Mouse (Mus musculus) cerebellum, adult (tissue): Measurements from ENCODE around the gene Col1a1.

Experiments
- ATAC-seq: cut with Nextera tagmentation; 2 replicates; pipeline ENCODE4 v1.9.2; 2017; ENCODE audit warnings: mild to moderate bottlenecking, moderate library complexity, mixed read lengths; ENCODE audit not compliant: insufficient number of reproducible peaks, low FRiP score, low TSS enrichment

The Col1a1 gene

DNA sequence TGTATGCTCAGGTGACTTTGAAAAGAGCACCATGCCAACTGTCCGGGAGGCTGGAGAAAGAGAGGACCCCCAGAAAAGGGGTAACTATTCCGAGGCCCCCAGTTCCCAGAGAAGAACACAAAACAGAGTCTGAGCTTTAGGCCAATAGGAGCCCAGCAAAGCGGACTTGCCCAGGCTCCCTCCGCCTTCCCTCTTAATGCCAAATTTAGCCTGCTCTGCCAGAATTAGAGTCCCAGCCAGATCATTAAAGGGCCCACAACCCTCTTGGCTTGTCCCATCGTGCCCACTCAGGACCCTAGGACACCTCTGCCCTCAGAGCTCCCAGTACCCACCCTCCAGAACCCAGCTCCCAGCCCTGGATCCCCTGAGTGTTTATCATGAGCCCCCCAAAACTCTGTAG, 36.9 kb downstream of the Col1a1 start:
- no peak for ATAC-seq

- ATAC-seq, result no peak
These were observed 37.3 kb downstream of the Col1a1 start for GRCm38 (mm10) chr11:94973313-94973712.

GRCm38 (mm10) chr11:94974951-94975350, 38.9 kb downstream of the Col1a1 start:
- no peak for ATAC-seq

DNA sequence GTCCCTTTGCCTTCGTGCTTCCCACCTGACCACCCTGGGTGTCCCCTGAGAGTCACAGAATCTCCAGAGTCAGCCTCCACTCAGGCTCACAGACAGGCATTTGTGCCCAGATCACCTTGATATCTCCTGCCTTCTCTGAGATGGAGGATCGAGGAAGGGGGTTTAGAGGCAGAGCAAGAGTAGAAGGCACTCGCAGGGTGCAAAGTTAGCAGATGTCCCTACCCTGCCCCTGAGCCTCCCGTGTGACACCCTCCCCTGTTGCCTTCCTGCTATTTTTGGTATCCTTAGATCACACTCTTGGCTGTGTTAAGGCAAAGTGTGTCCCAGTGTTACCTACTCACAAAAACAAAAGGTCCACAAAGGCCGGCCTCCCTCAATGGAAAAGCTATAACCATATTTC, 40.2 kb downstream of the Col1a1 start, which contains the start of gene Sgca:
Sgca (minus strand) TSS at position 129 of the 400 bp plus-strand sequence.
- ATAC-seq, result no peak

DNA sequence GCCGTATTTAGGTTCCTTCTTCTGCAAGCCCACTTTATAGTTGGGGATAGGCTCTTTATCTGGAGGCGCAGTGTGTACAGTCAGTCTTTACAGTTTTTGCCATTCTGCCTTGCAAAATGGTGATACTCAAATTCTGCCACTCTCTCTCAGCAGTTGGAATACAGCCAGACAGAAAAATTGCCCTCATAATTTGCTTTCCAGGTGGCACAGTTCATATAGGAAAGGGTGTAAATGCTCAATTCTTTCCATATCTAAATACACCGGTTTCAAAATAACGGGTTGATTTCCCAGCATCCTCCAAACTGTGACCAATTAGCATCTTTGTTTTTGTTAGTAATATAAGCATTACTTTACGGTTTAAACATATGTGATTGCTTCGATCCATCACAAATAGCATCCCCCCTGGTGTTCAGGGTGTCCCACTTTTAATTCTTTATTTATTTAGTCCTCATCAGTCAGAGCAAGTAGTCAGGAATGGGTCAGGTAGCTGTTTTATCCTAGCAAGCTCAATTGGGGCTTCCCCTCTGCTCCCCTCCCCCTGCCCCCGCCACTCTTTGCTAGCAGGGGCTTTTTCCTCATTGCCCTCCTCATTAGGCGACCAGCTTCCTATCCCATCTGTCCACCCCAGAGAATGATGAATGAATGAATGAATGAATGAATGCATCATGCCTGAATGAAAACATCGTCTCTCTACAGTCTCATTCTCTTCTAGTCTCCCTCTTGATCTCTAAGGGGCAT, 42.3 kb downstream of the Col1a1 start:
- no peak for ATAC-seq

GRCm38 (mm10) chr11:94978947-94979346, 42.9 kb downstream of the Col1a1 start:
- peak; percentile 90 for ATAC-seq

GRCm38 (mm10) chr11:94979462-94980179, 43.6 kb downstream of the Col1a1 start:
- ATAC-seq, result 0 out of 2 replicates have a peak, but pooled peaks have one; percentile 4

DNA sequence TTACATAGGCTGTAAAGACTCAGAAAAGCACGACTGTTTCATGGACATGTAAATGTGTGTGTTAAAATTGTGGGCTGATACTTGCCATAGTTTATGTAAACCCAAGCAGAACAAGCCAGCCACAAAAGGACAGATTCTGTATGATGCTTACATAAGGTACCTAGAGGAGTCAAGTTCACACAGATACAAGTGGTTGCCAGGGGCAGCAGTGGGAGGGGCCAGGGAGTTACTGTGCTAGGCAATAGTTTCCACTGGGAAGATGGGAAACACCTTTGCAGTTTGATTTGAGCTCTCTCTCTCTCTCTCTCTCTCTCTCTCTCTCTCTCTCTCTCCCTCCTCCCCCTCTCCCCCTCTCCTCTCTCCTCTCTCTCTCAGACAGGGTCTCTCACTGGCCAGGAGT, 49.1 kb downstream of the Col1a1 start:
- no peak for ATAC-seq

GRCm38 (mm10) chr11:94985822-94986221, 49.8 kb downstream of the Col1a1 start:
- ATAC-seq, result no peak

DNA sequence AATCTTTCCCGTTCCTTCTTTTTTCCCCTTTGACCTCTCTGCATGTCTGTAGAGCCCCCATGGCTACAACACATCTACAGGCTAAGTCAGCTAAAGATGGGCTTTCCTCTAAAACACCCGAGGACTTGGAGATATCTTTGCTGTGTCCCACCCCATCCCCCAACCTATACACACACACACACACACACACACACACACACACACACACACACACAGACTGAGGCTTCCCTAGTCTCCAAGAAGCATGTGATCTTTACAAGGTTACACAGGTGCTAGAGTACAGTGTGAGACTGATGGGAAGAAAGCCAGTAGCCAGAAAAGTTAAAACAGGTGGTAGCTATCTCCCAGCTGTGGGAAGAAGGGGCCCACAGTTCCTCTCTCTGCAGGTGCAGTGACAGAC, 50.4 kb downstream of the Col1a1 start:
- ATAC-seq, result no peak

DNA sequence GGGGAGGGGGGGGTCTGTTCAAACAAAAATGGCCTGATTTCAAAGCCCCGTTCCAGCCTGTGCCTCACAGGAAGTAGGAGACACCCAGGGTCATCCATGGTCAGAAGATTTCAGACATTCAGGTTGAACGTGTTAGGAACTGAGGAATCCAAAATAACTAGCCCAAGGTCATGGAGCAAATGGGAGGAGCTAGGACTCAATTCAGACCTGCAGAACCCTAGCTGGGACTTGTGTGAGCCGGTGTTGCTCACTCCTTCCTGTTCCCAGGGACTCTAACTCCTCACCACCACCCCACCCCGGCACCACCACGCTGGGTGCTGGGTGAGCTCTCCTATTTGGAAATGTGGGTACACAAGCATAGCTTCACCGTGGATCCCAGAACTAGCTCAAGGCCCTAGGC, 51.3 kb downstream of the Col1a1 start:
- ATAC-seq, result no peak

GRCm38 (mm10) chr11:94987851-94988250, 51.8 kb downstream of the Col1a1 start:
- no peak for ATAC-seq

DNA sequence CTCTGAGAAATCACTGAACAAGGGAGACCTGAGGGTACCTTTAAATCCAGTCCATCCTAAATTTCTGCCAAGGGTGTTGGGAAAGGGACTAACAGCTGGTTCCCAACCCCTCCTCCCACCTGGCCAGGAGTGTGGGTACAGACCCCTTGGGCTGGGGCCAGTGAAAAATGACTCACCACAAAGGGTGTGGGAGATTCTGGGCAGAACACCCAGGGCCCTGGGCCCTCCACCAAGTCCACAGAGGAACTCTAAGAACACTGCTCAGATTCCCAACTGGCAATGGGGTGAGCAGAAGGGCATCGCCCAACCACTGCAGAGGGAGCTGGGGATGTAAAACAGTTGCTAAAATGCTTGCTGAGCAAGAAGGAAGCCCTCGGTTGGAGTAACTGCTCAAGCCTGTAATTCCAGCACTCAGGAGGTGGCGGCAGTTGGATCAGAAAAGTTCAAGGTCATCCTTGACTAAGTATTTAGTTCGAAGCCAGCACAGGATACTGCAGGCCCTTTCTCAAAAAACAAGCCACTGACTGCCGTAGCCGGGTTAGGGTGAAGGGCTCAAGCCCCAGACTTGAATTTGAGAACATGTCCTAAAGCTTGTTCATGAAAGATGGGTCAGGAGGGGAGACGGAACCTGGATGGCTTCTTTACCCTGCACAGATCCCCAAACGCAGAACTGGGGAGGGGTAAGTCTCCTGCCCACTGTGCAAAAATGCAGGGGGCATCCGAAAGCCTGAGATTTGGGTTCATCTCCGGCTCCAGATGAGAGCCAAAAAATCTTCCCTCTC, 52.9 kb downstream of the Col1a1 start:
- no peak for ATAC-seq

GRCm38 (mm10) chr11:94989562-94990017, 53.6 kb downstream of the Col1a1 start:
- peak; percentile 38; the same call in 1 of the 2 replicates for ATAC-seq

GRCm38 (mm10) chr11:94990102-94990748, 54.2 kb downstream of the Col1a1 start:
- ATAC-seq, result no peak

DNA sequence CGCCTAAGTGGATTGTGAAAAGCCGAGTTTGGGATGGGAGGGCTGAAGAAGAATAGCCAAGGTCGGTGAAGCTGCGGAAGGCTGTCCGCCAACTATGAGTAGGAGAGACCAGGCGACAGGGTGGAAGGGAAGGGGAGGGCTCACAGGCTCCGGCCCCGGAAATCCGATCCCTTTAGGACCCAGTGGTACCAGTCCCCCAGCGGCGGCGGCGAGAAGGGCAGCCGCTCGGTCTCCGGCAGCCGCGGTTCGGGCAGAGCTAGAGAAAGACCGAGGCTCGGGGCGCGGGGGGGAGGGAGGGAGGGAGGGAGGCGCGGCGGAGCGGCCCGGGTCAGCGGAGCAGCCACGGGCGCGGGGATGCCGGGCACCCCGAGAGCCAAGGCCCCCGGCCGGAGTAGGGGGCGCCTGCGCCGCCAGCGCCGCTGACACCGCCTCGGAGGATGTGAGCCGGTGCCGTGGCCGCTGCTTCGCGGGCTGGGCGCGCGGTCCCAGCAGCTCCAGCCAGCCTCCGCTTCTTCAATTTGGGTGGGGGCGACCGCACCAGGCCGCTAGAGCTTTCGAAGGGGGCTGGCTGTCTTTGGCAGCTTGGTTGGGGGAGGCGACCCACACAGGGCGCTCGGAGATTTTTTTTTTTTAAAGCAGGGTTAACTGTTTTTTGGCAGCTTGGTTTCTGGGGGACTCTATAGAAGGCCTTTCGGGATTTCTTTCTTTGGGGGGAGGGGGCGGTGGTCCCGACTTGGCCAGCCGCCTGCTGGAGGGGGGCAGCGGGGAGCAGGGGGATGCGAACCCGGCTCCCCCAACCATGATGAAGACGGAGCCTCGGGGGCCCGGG, 54.9 kb downstream of the Col1a1 start, which contains the start of gene Ppp1r9b:
Ppp1r9b (plus strand) TSS at position 287 of the 829 bp plus-strand sequence.
- ATAC-seq, result peak; percentile 62

DNA sequence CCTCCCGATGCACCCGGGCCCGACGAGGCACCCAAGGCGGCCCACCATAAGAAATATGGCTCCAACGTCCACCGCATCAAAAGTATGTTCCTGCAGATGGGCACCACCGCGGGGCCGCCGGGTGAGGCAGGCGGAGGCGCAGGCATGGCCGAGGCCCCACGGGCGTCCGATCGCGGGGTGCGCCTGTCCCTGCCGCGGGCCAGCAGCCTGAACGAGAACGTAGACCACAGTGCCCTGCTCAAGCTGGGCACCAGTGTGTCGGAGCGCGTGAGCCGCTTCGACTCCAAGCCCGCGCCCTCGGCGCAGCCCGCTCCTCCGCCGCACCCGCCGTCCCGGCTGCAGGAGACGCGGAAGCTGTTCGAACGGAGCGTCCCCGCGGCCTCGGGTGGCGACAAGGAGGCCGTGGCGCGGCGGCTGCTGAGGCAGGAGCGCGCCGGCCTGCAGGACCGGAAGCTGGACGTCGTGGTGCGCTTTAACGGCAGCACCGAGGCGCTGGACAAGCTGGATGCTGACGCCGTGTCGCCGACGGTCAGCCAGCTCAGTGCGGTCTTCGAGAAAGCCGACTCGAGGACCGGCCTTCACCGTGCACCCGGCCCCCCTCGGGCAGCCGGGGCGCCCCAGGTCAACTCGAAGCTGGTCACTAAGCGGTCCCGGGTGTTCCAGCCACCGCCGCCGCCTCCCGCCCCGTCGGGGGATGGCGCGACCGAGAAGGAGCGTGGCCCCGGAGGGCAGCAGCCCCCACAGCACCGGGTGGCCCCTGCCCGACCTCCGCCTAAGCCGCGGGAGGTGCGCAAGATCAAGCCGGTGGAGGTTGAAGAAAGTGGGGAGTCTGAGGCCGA, 55.8 kb downstream of the Col1a1 start:
- no peak for ATAC-seq

DNA sequence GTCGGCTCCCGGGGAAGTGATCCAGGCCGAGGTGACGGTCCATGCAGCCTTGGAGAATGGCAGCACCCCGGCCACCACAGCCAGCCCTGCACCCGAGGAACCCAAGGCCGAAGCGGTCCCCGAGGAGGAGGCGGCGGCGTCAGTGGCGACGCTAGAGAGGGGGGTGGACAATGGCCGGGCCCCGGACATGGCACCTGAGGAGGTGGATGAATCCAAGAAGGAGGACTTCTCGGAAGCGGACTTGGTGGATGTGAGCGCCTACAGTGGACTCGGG, 56.4 kb downstream of the Col1a1 start:
- no peak for ATAC-seq
